Comparison of ENCODE assay signal across 30 mouse cellular contexts in genomic region chr2:19449308-19449707, GRCm38 (mm10). TPM values are rescaled to one million over a fixed set of nuclear protein-coding genes. Genes with fewer than 3 reads are reported as not detected.
"Had no signal": no experiment of that assay in that cellular context is flagged by ENCODE, and none has a peak within 500 bp of the region (broad histone marks: within the 10 kb centered on the region; RNA-seq: fewer than 3 reads in every experiment).

No protein-coding gene starts in this region.

- H3K4me3 ChIP-seq: gastrocnemius, adult 2 months; heart, adult 2 months; heart, embryonic 13.5 days; heart, embryonic 15.5 days; hindbrain, embryonic 10.5 days; hindbrain, embryonic 12.5 days; intestine, embryonic 15.5 days; limb, embryonic 10.5 days; limb, embryonic 12.5 days; liver, embryonic 13.5 days; liver, embryonic 15.5 days had no signal

- H3K27ac ChIP-seq: gastrocnemius, adult 2 months; heart, adult 2 months; heart, embryonic 13.5 days; heart, embryonic 15.5 days; hindbrain, embryonic 10.5 days; hindbrain, embryonic 12.5 days; hindbrain, embryonic 14.5 days; intestine, embryonic 15.5 days; layer of hippocampus, adult 2 months; limb, embryonic 10.5 days; limb, embryonic 12.5 days; liver, embryonic 13.5 days; liver, embryonic 15.5 days had no signal

- DNase-seq: gastrocnemius, adult 2 months; gastrocnemius, postnatal 10 days; gastrocnemius, postnatal 25 days; heart, adult 2 months; heart, postnatal 4 days; kidney, adult 18-20 months; kidney, adult 8-10 months; kidney, postnatal 10 days; kidney, postnatal 25 days; kidney, postnatal 4 days; liver; liver, embryonic 13.5 days had no signal

RNA-seq across cellular contexts. Expression of gene Ptf1a, which starts 3.8 kb away (rescaled TPM):
- total RNA-seq: gastrocnemius, adult 2 months; gastrocnemius, postnatal 10 days; gastrocnemius, postnatal 25 days; gastrocnemius, postnatal 4 days; granulocyte monocyte progenitor cell, adult 5-6 weeks; heart, adult 2 months; heart, postnatal 25 days; heart, postnatal 4 days; layer of hippocampus, adult 2 months; layer of hippocampus, postnatal 10 days; layer of hippocampus, postnatal 25 days; left cerebral cortex, adult 8-10 months; left cerebral cortex, postnatal 10 days; left cerebral cortex, postnatal 25 days had no signal
